Mouse (Mus musculus) thymus, adult 2 months (tissue): ENCODE measurements at regions not wholly inside any gene's neighbourhood (a gene's known extent, or its start where the extent isn't known, plus 50 kb on each side); places are given as distances from the start of the nearest gene placed in this dataset.

Source experiments
- DNase-seq: peaks from one replicate; pipeline ENCODE4 v3.0.0; 2021
- H3K27ac ChIP-seq: fragments of 200-500 bp; 2 replicates; pipeline ENCODE4 v1.5.1; 2012; ENCODE audit warnings: low read length, control low read depth; ENCODE audit not compliant: control insufficient read depth, insufficient read depth
- H3K27me3 ChIP-seq: fragments of 200-500 bp; 2 replicates; pipeline ENCODE4 v1.6.1; 2012; ENCODE audit warnings: mild to moderate bottlenecking, low read length, moderate library complexity, mixed read lengths; ENCODE audit not compliant: control insufficient read depth, insufficient read depth
- H3K36me3 ChIP-seq: fragments of 200-500 bp; 2 replicates; pipeline ENCODE4 v1.6.1; 2012; ENCODE audit warnings: mild to moderate bottlenecking, low read length, moderate library complexity; ENCODE audit not compliant: control insufficient read depth, insufficient read depth
- H3K4me1 ChIP-seq: fragments of 200-500 bp; replicated peaks from 2 replicates; pipeline ENCODE4 v1.6.1; 2012; ENCODE audit warnings: low read length; ENCODE audit not compliant: control insufficient read depth, insufficient read depth
- H3K4me3 ChIP-seq: fragments of 200-500 bp; 2 replicates; pipeline ENCODE4 v1.5.1; 2012; ENCODE audit warnings: mild to moderate bottlenecking, low read length, control low read depth, moderate library complexity; ENCODE audit not compliant: control insufficient read depth, insufficient read depth
- CTCF ChIP-seq: fragments of 200-500 bp; IDR thresholded peaks from 2 replicates; pipeline ENCODE4 v1.5.1; 2012; ENCODE audit warnings: mild to moderate bottlenecking, control low read depth, low read length, moderate library complexity, borderline replicate concordance; ENCODE audit not compliant: control insufficient read depth, poor library complexity, insufficient read depth; ENCODE audit errors: extremely low read depth
- POLR2A ChIP-seq: fragments of 200-500 bp; IDR thresholded peaks from 2 replicates; pipeline ENCODE4 v1.6.1; 2012; ENCODE audit warnings: mild to moderate bottlenecking, low read length, control low read depth, moderate library complexity; ENCODE audit not compliant: control insufficient read depth, poor library complexity, insufficient read depth; ENCODE audit errors: extremely low read depth
- WGBS: fragments of 180-500 bp; shearing (Covaris S2); methylation state at CpG from one replicate; pipeline ENCODE4 v1.1.7; 2018; 5-methylcytosine and 5-hydroxymethylcytosine counted together

- 95% methylated on average over 7 of the region's 7 CpGs for WGBS
- no peak for TF ChIP-seq POLR2A
- no peak for TF ChIP-seq CTCF
- no peak overlapping the region for H3K4me3 ChIP-seq
- H3K27me3 ChIP-seq = no peaks in the 10 kb centered on the region
- no peaks in the 10 kb centered on the region for H3K4me1 ChIP-seq
- H3K36me3 ChIP-seq = no peaks in the 10 kb centered on the region
- H3K27ac ChIP-seq = no peak overlapping the region
- no peak for DNase-seq
These were observed 112.0 kb upstream of the Zmiz1 start for GRCm38 (mm10) chr14:25346813-25347610.

- no peaks in the 10 kb centered on the region for H3K4me1 ChIP-seq
- no peak overlapping the region for H3K27ac ChIP-seq
- WGBS = 89% methylated on average over 9 of the region's 9 CpGs
- TF ChIP-seq POLR2A (no peak), CTCF (no peak)
- no peaks in the 10 kb centered on the region for H3K27me3 ChIP-seq
- no peaks in the 10 kb centered on the region for H3K36me3 ChIP-seq
- no peak for DNase-seq
- H3K4me3 ChIP-seq = no peak overlapping the region
These were observed 108.6 kb upstream of the Zmiz1 start for GRCm38 (mm10) chr14:25350282-25350964.

- DNase-seq = no peak
- no peaks in the 10 kb centered on the region for H3K36me3 ChIP-seq
- WGBS = 89% methylated on average over 8 of the region's 8 CpGs
- no peaks in the 10 kb centered on the region for H3K4me1 ChIP-seq
- TF ChIP-seq CTCF = no peak
- TF ChIP-seq POLR2A = no peak
- no peaks in the 10 kb centered on the region for H3K27me3 ChIP-seq
- H3K27ac ChIP-seq = no peak overlapping the region
- H3K4me3 ChIP-seq = no peak overlapping the region
These were observed 105.2 kb upstream of the Zmiz1 start for GRCm38 (mm10) chr14:25353804-25354203.

DNA sequence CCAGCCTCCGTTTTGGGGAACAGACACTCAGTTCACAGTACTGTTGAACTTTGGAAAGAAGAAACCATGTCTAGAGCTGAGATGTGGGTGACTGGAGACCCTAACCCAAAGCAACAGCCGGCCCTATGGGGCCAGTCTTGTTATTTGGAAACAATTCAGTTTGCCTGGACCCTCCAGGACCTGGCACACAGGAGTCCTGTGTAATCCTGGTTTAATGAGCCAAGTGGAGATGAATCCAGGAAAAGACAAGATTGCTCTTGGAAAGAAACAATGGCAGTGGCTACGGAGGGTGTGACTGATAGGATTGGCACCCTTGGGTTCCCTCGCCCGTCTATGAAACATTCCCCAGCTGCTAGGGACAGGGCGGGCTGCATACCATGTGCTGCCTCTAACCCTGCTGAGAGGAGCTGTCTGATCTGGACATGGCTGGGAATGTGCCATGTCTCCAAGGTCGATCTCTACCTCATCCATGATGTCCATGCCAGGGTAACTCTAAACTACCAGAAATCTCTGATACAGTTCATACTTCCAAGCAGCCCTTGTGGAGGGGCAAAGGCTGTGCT lies 104.6 kb upstream of the Zmiz1 start:
- DNase-seq = no peak
- 94% methylated on average over 7 of the region's 7 CpGs for WGBS
- no peaks in the 10 kb centered on the region for H3K27me3 ChIP-seq
- H3K4me1 ChIP-seq = no peaks in the 10 kb centered on the region
- no peak for TF ChIP-seq CTCF
- no peak for TF ChIP-seq POLR2A
- H3K4me3 ChIP-seq = no peak overlapping the region
- H3K27ac ChIP-seq = no peak overlapping the region
- no peaks in the 10 kb centered on the region for H3K36me3 ChIP-seq

DNA sequence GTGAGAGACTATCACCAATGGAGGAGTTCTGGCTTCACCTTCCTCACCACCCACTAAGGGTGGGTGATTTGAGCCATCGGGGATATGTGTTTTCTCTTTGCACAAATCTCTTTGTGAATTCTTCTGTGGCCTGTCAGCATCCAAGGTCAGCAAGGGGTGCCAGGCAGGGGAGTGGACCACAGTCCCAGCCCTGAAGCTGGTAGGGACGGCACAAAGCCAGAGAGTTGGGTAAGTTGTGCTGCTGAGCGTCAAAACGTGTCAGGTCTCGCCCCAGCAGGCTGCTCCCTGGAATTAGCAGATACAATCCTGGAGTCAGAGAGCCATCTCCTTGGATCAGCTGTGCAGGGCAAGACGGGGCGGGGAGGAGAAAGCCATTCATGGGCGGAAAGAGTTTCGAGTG lies 101.2 kb upstream of the Zmiz1 start:
- WGBS = 91% methylated on average over 9 of the region's 9 CpGs
- DNase-seq = no peak
- Histone ChIP-seq H3K36me3 (no peaks in the 10 kb centered on the region), H3K27ac (no peak overlapping the region), H3K4me3 (no peak overlapping the region), H3K4me1 (no peaks in the 10 kb centered on the region), H3K27me3 (no peaks in the 10 kb centered on the region)
- no peak for TF ChIP-seq CTCF
- TF ChIP-seq POLR2A = no peak

GRCm38 (mm10) chr14:25359824-25360294 lies 99.1 kb upstream of the Zmiz1 start:
- H3K4me3 ChIP-seq = no peak overlapping the region
- H3K36me3 ChIP-seq = no peaks in the 10 kb centered on the region
- no peak overlapping the region for H3K27ac ChIP-seq
- DNase-seq = no peak
- WGBS = 89% methylated on average over 3 of the region's 3 CpGs
- H3K27me3 ChIP-seq = no peaks in the 10 kb centered on the region
- no peak for TF ChIP-seq POLR2A
- TF ChIP-seq CTCF = no peak
- no peaks in the 10 kb centered on the region for H3K4me1 ChIP-seq
